Mouse (Mus musculus) bone marrow, adult 2 months (tissue): ENCODE measurements around the gene Slc48a1. TPM values are rescaled to one million over a fixed set of nuclear protein-coding genes. Genes with fewer than 3 reads are reported as not detected.

Experiments
- H3K27ac ChIP-seq: fragments of 200-500 bp; 2 replicates; pipeline ENCODE4 v1.5.1; 2012; ENCODE audit warnings: low read depth, mild to moderate bottlenecking, control low read depth, inconsistent platforms, low read length; ENCODE audit not compliant: control insufficient read depth, poor library complexity, insufficient read depth
- H3K4me1 ChIP-seq: fragments of 200-500 bp; 2 replicates; pipeline ENCODE4 v1.6.1; 2011; ENCODE audit warnings: low read length; ENCODE audit not compliant: control insufficient read depth, insufficient read depth
- H3K4me3 ChIP-seq: fragments of 200-500 bp; replicated peaks from 2 replicates; pipeline ENCODE3; 2011; ENCODE audit warnings: mild to moderate bottlenecking, low read depth, low read length, control low read depth; ENCODE audit not compliant: control insufficient read depth
- CTCF ChIP-seq: fragments of 200-500 bp; IDR thresholded peaks from 2 replicates; pipeline ENCODE4 v1.5.1; 2011; ENCODE audit warnings: low read length, control low read depth; ENCODE audit not compliant: control insufficient read depth, insufficient read depth
- POLR2A ChIP-seq: fragments of 200-500 bp; IDR thresholded peaks from 2 replicates; pipeline ENCODE4 v1.6.1; 2011; ENCODE audit warnings: low read depth, mild to moderate bottlenecking, control low read depth, low read length, borderline replicate concordance; ENCODE audit not compliant: control insufficient read depth
- WGBS: fragments of 180-500 bp; shearing (Covaris S2); methylation state at CpG from one replicate; pipeline ENCODE4 v1.1.7; 2018; 5-methylcytosine and 5-hydroxymethylcytosine counted together
- polyA plus RNA-seq: library from polyadenylated mRNA; stranded (reverse); fragments of >200 nt; gene quantifications from 2 replicates; pipeline ENCODE4 v1.2.4, GENCODE M21; 2011; ENCODE audit warnings: low replicate concordance; ENCODE audit not compliant: missing spikeins, insufficient read depth, insufficient read length

Slc48a1 gene
- polyA plus RNA-seq, 1 experiment = 62.3 TPM

DNA sequence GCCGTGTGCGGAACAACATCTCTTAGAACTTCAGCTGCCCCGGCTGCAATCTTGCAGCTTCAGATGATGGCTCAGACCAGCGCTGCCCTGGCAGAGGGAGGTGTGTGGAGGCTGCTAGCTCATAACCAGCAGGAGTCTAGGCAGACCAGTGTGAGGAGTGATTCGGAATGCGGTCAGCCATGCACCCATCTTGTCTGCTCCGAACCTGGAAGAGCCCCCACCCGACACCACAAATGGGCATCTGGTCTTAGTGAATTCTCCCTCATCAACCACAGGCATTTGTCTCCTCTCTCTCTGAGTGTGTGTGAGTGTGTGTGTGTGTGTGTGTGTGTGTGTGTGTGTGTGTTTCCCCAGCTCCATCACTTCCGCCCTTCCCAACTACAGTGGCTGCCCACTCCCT is 41.6 kb downstream of the Slc48a1 start:
- no peak overlapping the region for H3K27ac ChIP-seq
- H3K4me1 ChIP-seq = peaks cover 20% of the 10 kb centered on the region
- H3K4me3 ChIP-seq = no peak overlapping the region
- 76% methylated on average over 9 of the region's 9 CpGs for whole genome bisulfite sequencing
- no peak for TF ChIP-seq CTCF
- no peak for TF ChIP-seq POLR2A

DNA sequence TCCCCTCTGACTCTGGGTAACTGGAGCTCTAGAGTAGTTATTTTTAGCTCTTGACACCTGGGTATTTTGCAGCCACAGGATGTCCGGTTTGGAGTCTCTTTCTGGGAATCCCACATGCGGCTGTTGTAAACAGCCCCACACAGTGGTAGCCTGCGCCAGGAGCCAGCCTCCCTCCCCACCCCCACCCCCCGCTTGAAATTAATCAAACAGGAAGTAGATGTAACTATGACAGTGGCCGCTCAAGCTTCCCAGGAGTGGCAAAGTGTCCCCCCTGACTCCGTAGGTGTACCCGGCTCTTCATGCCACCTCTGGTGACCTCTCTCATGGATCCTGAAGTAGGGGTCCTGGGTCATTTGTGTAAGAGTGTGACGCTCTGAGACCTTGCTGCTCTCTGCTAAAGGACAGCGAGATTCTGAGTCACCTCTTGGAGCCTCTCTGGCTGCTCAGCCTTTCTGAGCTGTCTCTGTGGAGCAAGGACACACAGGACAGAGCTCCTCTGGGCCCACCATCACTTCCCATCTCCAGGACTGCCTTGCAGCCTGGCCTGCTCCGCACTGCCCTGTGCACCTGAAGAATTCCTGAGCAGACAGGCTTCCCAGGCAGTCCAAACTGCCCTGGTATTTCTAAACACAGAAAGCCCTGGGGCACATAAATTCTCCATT is 43.1 kb downstream of the Slc48a1 start:
- 11% methylated on average over 10 of the region's 10 CpGs for WGBS
- TF ChIP-seq POLR2A (no peak), CTCF (no peak)
- Histone ChIP-seq H3K4me1 (peaks cover 20% of the 10 kb centered on the region), H3K27ac (peak overlapping the region; percentile 90), H3K4me3 (no peak overlapping the region)

DNA sequence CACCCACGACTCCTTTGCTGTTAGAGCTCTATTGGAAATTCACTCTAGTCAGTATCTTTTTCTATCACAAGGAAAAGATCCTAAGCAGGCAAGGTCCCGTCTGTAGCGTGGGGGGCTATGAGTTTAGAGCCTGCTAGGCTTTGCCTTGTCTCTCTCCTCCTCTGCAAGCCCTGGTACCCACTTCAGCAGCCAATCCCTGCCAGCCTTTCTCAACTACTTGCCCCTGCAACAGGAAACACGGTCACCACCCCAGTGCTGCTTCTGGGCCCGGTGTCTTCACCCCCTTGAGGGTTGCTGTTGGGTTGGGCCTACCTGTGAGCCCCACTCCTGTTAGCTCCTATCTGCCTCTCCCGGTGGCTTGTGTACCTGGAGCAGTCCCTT is 43.7 kb downstream of the Slc48a1 start:
- H3K27ac ChIP-seq = peak overlapping the region; percentile 90
- TF ChIP-seq POLR2A (no peak), CTCF (no peak)
- H3K4me3 ChIP-seq = no peak overlapping the region
- H3K4me1 ChIP-seq = peaks cover 20% of the 10 kb centered on the region
- 14% methylated on average over 6 of the region's 6 CpGs for WGBS

DNA sequence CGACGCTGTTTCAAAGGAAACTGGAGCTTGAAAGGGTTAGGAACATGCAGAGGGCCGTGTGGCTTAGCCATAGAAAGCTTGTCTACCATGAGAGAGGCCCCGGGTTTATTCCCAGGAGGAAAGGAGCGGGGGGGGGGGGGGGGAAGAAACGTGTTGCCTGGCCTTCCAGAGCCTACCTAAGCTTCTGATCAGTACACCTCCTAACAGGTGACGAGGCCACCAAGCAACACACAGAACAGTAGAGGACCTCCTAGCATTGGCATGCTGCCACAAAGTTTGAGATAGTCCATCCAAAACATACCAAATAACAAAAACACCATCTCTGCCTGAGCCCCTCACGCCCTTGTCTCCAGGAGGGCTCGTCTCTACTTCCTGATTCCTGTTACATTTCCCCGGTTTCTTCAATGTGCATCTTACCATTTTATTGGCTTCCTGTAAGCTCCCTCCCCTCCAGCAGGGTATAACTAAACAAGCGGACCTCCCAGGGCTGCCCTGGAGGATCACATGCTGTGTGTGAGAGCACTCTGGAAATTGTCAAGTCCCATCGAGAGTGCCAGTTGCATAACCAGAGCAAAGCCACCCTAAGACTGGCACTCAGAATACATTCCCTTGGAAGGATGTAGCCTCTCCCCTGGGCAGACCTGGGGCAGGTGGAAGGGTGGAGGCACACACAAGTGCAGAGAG is 44.4 kb downstream of the Slc48a1 start:
- 18% methylated on average over 12 of the region's 12 CpGs for WGBS
- peaks cover 20% of the 10 kb centered on the region for H3K4me1 ChIP-seq

DNA sequence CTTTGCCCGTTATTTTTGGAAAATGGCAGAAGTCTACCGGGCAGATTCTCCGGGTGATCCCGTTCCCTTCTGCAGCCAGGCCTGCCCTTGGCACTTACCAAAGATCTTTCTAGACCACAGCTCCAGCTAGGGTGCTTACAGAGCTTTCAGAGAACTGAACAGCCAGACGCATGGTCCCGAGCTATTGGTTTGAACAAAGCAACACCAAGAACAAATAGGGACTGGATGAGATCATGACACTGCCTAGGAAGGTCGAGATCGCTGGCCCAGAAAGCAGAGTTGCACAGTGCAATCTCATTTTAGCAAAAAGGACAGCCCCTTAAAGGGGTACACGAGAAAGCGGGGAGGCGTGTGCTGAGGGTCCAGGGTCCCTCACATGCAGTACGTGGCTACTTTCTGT is 45.2 kb downstream of the Slc48a1 start:
- Histone ChIP-seq H3K27ac (no peak overlapping the region), H3K4me1 (peaks cover 23% of the 10 kb centered on the region), H3K4me3 (no peak overlapping the region)
- 73% methylated on average over 12 of the region's 12 CpGs for WGBS
- TF ChIP-seq CTCF = no peak
- TF ChIP-seq POLR2A = no peak

More for the DNA sequence above, 44.4 kb downstream of the Slc48a1 start:
- TF ChIP-seq POLR2A = no peak
- TF ChIP-seq CTCF = no peak
- no peak overlapping the region; the same call in 1 of the 2 replicates for H3K27ac ChIP-seq
- no peak overlapping the region for H3K4me3 ChIP-seq

DNA sequence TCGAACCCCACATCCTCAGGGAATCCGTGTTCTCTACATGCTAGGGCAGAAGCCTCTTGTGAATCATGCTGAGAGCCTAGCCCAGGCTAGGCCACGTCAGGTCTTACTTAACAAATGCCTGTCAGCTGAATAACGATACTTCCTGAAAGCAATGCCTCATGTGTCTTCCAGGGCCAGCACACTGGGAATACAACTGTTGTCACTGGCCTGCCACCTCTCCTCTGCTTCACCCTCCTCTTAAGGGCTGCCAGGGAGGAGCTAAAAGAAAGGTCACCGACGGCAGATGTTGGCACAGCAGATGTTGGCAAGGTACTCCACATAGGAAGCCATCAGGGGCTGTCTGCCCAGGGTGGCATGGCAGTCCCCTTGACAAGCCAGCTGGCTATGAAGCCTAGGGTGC is 45.7 kb downstream of the Slc48a1 start:
- Histone ChIP-seq H3K4me1 (peaks cover 23% of the 10 kb centered on the region), H3K27ac (no peak overlapping the region), H3K4me3 (no peak overlapping the region)
- TF ChIP-seq CTCF = no peak
- TF ChIP-seq POLR2A = no peak
- 35% methylated on average over 6 of the region's 6 CpGs for WGBS

DNA sequence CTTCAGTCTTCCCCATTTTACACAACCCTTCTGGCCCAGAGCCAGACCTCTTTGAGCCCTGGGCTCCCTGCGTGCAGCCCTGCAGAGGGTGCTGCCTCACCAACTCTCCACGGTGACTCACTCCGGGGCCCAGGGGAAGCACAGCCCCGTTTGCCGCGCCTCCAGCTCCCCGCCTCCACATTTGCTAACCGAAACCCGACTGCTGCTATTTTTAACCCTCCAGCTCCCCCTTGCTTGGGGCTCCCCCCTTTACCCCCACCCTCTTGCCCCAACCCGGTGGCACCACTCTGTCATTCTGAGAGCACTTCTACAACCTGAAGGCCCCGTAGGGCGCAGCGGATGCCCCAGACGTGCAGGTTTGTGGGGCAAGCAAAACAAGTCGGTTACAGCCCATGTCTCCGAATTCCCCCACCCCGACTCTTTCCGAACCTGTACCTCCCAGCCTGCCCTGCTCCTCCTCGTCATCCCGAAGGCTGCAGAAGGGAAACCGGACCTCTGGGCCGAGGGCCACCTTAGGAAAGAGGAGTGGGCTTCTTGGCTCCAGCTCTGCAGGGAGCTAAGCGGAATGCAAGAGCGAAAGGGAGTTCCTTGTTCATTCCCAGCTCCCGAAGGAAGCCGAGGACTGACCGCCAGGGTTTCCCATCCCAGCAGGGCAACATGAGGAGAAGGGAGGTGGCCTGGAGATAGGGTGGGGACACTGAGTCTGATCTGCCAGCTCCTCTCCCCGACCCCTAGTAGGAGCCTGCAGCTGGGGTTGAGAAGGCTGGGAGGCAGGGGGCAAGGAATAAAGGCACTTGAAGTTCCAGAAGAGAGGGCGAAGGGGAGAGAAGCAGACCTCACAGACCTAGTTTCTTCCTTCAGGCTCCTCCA is 47.0 kb downstream of the Slc48a1 start:
- H3K4me3 ChIP-seq = peak overlapping the region; percentile 43
- WGBS = 6% methylated on average over 29 of the region's 29 CpGs
- peaks cover 25% of the 10 kb centered on the region for H3K4me1 ChIP-seq
- TF ChIP-seq POLR2A (peak; percentile 51; the same call in 1 of the 2 replicates), CTCF (peak; percentile 67)
- peak overlapping the region; percentile 78 for H3K27ac ChIP-seq
